Mouse (Mus musculus): ENCODE results near the gene Zfand3. TPM values are rescaled to one million over a fixed set of nuclear protein-coding genes. Genes with fewer than 3 reads are reported as not detected.

The Zfand3 gene
- total and polyA plus RNA-seq, 3 experiments, result 23.2 to 44.0 (median 23.5) TPM

DNA sequence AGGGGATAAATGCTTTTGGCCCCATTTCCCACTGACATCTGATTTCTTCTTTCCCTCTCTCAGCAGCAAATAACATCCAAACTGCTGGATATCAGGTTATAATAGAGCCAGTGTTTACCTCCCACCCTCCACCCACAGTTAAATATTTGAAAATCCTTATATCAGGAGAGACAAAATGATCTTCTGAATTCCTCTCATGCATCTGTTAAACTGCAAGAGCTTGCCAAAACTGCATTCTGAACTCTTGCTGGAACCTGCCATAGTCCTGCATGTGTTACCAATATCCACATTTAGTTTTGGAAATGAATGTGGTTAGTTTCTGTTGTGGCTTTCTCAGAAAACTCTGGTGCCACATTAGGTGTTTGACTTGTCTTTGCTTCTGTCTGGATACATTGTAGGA is 97.3 kb downstream of the Zfand3 start:
- Histone ChIP-seq H3K27me3 (replicated peaks) (no peaks in the 10 kb centered on the region), H3K36me3 (replicated peaks in 1 of 2; ENCODE audit: control insufficient read depth in 1 of 2, insufficient read depth in 1 of 2, low read length in 1 of 2) (peaks cover 0 to 15% of the 10 kb centered on the region in 2 experiments), H3K9me3 (replicated peaks; ENCODE audit: low read length) (no peaks in the 10 kb centered on the region), H3K4me3 (replicated peaks in 1 of 3; ENCODE audit: low read depth in 2 of 3, low read length in 2 of 3, poor library complexity in 1 of 3) (no peak overlapping the region), H3K79me2 (replicated peaks; ENCODE audit: control insufficient read depth, extremely low read depth, insufficient read depth, poor library complexity, severe bottlenecking) (peaks cover 4% of the 10 kb centered on the region; the same call in 1 of the 2 replicates), H3K4me1 (ENCODE audit: control insufficient read depth in 1 of 2, insufficient read depth in 2 of 2) (peaks cover 0 to 35% of the 10 kb centered on the region in 2 experiments; a peak in 2 of 4 replicates), H3K4me2 (ENCODE audit: insufficient read depth, low read depth, poor library complexity, severe bottlenecking) (no peak overlapping the region), H3K9ac (ENCODE audit: insufficient read depth, low read depth) (no peak overlapping the region), H3K27ac (ENCODE audit: insufficient read depth, low read depth) (no peak overlapping the region)
- TF ChIP-seq ETS1 (conservative IDR thresholded peaks at IDR 0.05; ENCODE audit: low read depth, low read length) (no peak), SMC3 (IDR thresholded peaks at IDR 0.05; ENCODE audit: low read depth, low read length) (no peak), CHD2 (IDR thresholded peaks at IDR 0.05; ENCODE audit: low read length) (no peak), IRF4 (IDR thresholded peaks at IDR 0.05; ENCODE audit: low read depth, low read length) (no peak), USF2 (conservative IDR thresholded peaks at IDR 0.05; ENCODE audit: low read depth, low read length) (no peak), GABPA (IDR thresholded peaks at IDR 0.05; ENCODE audit: insufficient replicate concordance, low read depth, low read length) (no peak), HCFC1 (IDR thresholded peaks at IDR 0.05; ENCODE audit: low read depth, low read length) (no peak), MAFK (IDR thresholded peaks at IDR 0.05; ENCODE audit: insufficient replicate concordance, low read length) (no peak), BHLHE40 (IDR thresholded peaks at IDR 0.05; ENCODE audit: low read depth, low read length) (no peak), MEF2A (IDR thresholded peaks at IDR 0.05; ENCODE audit: borderline replicate concordance, low read depth, low read length) (no peak), MXI1 (IDR thresholded peaks at IDR 0.05; ENCODE audit: low read depth, low read length) (no peak)
- dilution Hi-C loops (cut with MboI; ENCODE audit: extremely low pct_ligation_motif_present, extremely low pct_unique_long_range_greater_than_20kb, low sequenced_read_pairs) (no loop called here), in situ Hi-C loops (cut with MboI; ENCODE audit: low pct_ligation_motif_present, low pct_unique_long_range_greater_than_20kb, low sequenced_read_pairs) (no loop called here)
- no peak for DNase-seq (ENCODE audit: extremely low read depth)

DNA sequence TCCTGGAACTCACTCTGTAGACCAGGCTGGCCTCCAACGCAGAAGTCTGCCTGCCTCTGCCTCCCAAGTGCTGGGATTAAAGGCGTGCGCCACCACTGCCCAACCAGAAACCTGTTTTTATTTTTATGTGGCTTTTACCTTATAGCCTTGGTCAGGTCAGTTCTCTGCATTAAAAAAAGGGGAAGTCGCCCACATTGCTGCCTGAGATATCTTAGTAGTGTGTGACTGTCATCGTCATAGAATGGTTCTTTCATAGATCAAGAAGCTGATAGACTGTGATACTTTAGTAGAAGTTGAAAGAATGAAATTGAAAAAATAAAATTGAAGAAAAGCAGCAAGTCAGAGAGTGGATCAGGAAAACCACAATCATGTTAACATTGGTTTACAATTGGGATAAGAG is 98.5 kb downstream of the Zfand3 start:
- H3K27me3 ChIP-seq (replicated peaks), result no peaks in the 10 kb centered on the region
- H3K4me2 ChIP-seq (ENCODE audit: insufficient read depth, low read depth, poor library complexity, severe bottlenecking), result no peak overlapping the region
- H3K79me2 ChIP-seq (replicated peaks; ENCODE audit: control insufficient read depth, extremely low read depth, insufficient read depth, poor library complexity, severe bottlenecking), result peaks cover 4% of the 10 kb centered on the region; the same call in 1 of the 2 replicates
- H3K4me1 ChIP-seq (ENCODE audit: control insufficient read depth in 1 of 2, insufficient read depth in 2 of 2), result peaks cover 0 to 25% of the 10 kb centered on the region in 2 experiments; a peak in 1 of 4 replicates
- no peak overlapping the region for H3K4me3 ChIP-seq (replicated peaks in 1 of 3; ENCODE audit: low read depth in 2 of 3, low read length in 2 of 3, poor library complexity in 1 of 3)
- no peak overlapping the region for H3K27ac ChIP-seq (ENCODE audit: insufficient read depth, low read depth)
- TF ChIP-seq CTCF (conservative IDR thresholded peaks at IDR 0.05 in 1 of 2, IDR thresholded peaks at IDR 0.05 in 1 of 2; ENCODE audit: low read depth in 2 of 2, low read length in 2 of 2) (no peak), GABPA (IDR thresholded peaks at IDR 0.05; ENCODE audit: insufficient replicate concordance, low read depth, low read length) (no peak), ZKSCAN1 (IDR thresholded peaks at IDR 0.05; ENCODE audit: borderline replicate concordance, low read depth, low read length) (no peak), CHD1 (IDR thresholded peaks at IDR 0.05; ENCODE audit: low read depth, low read length) (no peak), JUND (conservative IDR thresholded peaks at IDR 0.05; ENCODE audit: low read depth, low read length) (no peak), MAFK (IDR thresholded peaks at IDR 0.05; ENCODE audit: insufficient replicate concordance, low read length) (no peak), ELF1 (IDR thresholded peaks at IDR 0.05; ENCODE audit: low read depth, low read length) (no peak), MAZ (IDR thresholded peaks at IDR 0.05; ENCODE audit: low read depth, low read length) (no peak), POLR2A (IDR thresholded peaks at IDR 0.05; ENCODE audit: low read depth, low read length) (no peak)
- peaks cover 0 to 20% of the 10 kb centered on the region in 2 experiments for H3K36me3 ChIP-seq (replicated peaks in 1 of 2; ENCODE audit: control insufficient read depth in 1 of 2, insufficient read depth in 1 of 2, low read length in 1 of 2)
- DNase-seq (ENCODE audit: extremely low read depth), result no peak
- H3K9ac ChIP-seq (ENCODE audit: insufficient read depth, low read depth), result no peak overlapping the region
- dilution Hi-C loops (cut with MboI; ENCODE audit: extremely low pct_ligation_motif_present, extremely low pct_unique_long_range_greater_than_20kb, low sequenced_read_pairs), result no loop called here
- in situ Hi-C loops (cut with MboI; ENCODE audit: low pct_ligation_motif_present, low pct_unique_long_range_greater_than_20kb, low sequenced_read_pairs), result no loop called here
- no peaks in the 10 kb centered on the region for H3K9me3 ChIP-seq (replicated peaks; ENCODE audit: low read length)
